Mouse (Mus musculus): ENCODE data around the gene Znhit3. TPM values are rescaled to one million over a fixed set of nuclear protein-coding genes. Genes with fewer than 3 reads are reported as not detected.

The Znhit3 gene
- polyA plus RNA-seq, 1 experiment from 2014 or later = 44.7 TPM

- H3K4me3 ChIP-seq (ENCODE audit: low read depth, low read length) = no peak overlapping the region
- H3K27ac ChIP-seq (ENCODE audit: low read depth, low read length) = no peak overlapping the region
- no peaks in the 10 kb centered on the region for H3K4me1 ChIP-seq (ENCODE audit: control insufficient read depth, insufficient read depth, low read length)
- H3K36me3 ChIP-seq (ENCODE audit: control insufficient read depth, insufficient read depth, low read length) = peaks cover 31% of the 10 kb centered on the region
- WGBS (ENCODE audit: insufficient replicate concordance) = 91% methylated on average over 8 of the region's 8 CpGs
- no peaks in the 10 kb centered on the region for H3K27me3 ChIP-seq (ENCODE audit: control insufficient read depth, insufficient read depth, low read length)
- H3K9ac ChIP-seq (ENCODE audit: low read depth, low read length) = no peak overlapping the region
- H3K4me2 ChIP-seq = no peak overlapping the region
- H3K9me3 ChIP-seq (replicated peaks; ENCODE audit: control insufficient read depth, low read length) = no peaks in the 10 kb centered on the region
- ATAC-seq (replicated peaks; ENCODE audit: insufficient number of reproducible peaks, low FRiP score, low TSS enrichment) = no peak
These were observed 28.1 kb downstream of the Znhit3 start for GRCm38 (mm10) chr11:84888025-84888424.

- no peaks in the 10 kb centered on the region for H3K4me1 ChIP-seq (ENCODE audit: control insufficient read depth, insufficient read depth, low read length)
- 85% methylated on average over 11 of the region's 11 CpGs for WGBS (ENCODE audit: insufficient replicate concordance)
- no peak overlapping the region for H3K9ac ChIP-seq (ENCODE audit: low read depth, low read length)
- no peaks in the 10 kb centered on the region for H3K27me3 ChIP-seq (ENCODE audit: control insufficient read depth, insufficient read depth, low read length)
- H3K36me3 ChIP-seq (ENCODE audit: control insufficient read depth, insufficient read depth, low read length) = peaks cover 31% of the 10 kb centered on the region
- no peak overlapping the region for H3K4me2 ChIP-seq
- no peak overlapping the region for H3K4me3 ChIP-seq (ENCODE audit: low read depth, low read length)
- H3K27ac ChIP-seq (ENCODE audit: low read depth, low read length) = no peak overlapping the region
- ATAC-seq (replicated peaks; ENCODE audit: insufficient number of reproducible peaks, low FRiP score, low TSS enrichment) = no peak
- H3K9me3 ChIP-seq (replicated peaks; ENCODE audit: control insufficient read depth, low read length) = no peaks in the 10 kb centered on the region
These were observed 29.2 kb downstream of the Znhit3 start for GRCm38 (mm10) chr11:84886767-84887511.

GRCm38 (mm10) chr11:84886236-84886635 is 29.9 kb downstream of the Znhit3 start:
- Histone ChIP-seq H3K4me2 (no peak overlapping the region), H3K4me1 (ENCODE audit: control insufficient read depth, insufficient read depth, low read length) (peaks cover 2% of the 10 kb centered on the region), H3K4me3 (ENCODE audit: low read depth, low read length) (no peak overlapping the region), H3K36me3 (ENCODE audit: control insufficient read depth, insufficient read depth, low read length) (peaks cover 31% of the 10 kb centered on the region), H3K9ac (ENCODE audit: low read depth, low read length) (no peak overlapping the region), H3K27ac (ENCODE audit: low read depth, low read length) (no peak overlapping the region), H3K9me3 (replicated peaks; ENCODE audit: control insufficient read depth, low read length) (no peaks in the 10 kb centered on the region), H3K27me3 (ENCODE audit: control insufficient read depth, insufficient read depth, low read length) (no peaks in the 10 kb centered on the region)
- 87% methylated on average over 5 of the region's 5 CpGs for WGBS (ENCODE audit: insufficient replicate concordance)
- no peak for ATAC-seq (replicated peaks; ENCODE audit: insufficient number of reproducible peaks, low FRiP score, low TSS enrichment)

GRCm38 (mm10) chr11:84885238-84885637 is 30.9 kb downstream of the Znhit3 start:
- no peak overlapping the region for H3K27ac ChIP-seq (ENCODE audit: low read depth, low read length)
- H3K4me2 ChIP-seq = no peak overlapping the region
- no peak for ATAC-seq (replicated peaks; ENCODE audit: insufficient number of reproducible peaks, low FRiP score, low TSS enrichment)
- WGBS (ENCODE audit: insufficient replicate concordance) = 85% methylated on average over 4 of the region's 4 CpGs
- peaks cover 31% of the 10 kb centered on the region for H3K36me3 ChIP-seq (ENCODE audit: control insufficient read depth, insufficient read depth, low read length)
- no peak overlapping the region for H3K9ac ChIP-seq (ENCODE audit: low read depth, low read length)
- H3K4me1 ChIP-seq (ENCODE audit: control insufficient read depth, insufficient read depth, low read length) = peaks cover 6% of the 10 kb centered on the region
- no peaks in the 10 kb centered on the region for H3K9me3 ChIP-seq (replicated peaks; ENCODE audit: control insufficient read depth, low read length)
- H3K27me3 ChIP-seq (ENCODE audit: control insufficient read depth, insufficient read depth, low read length) = no peaks in the 10 kb centered on the region
- H3K4me3 ChIP-seq (ENCODE audit: low read depth, low read length) = no peak overlapping the region

- Histone ChIP-seq H3K4me2 (no peak overlapping the region), H3K4me3 (ENCODE audit: low read depth, low read length) (no peak overlapping the region), H3K27ac (ENCODE audit: low read depth, low read length) (no peak overlapping the region), H3K27me3 (ENCODE audit: control insufficient read depth, insufficient read depth, low read length) (no peaks in the 10 kb centered on the region), H3K9ac (ENCODE audit: low read depth, low read length) (no peak overlapping the region), H3K36me3 (ENCODE audit: control insufficient read depth, insufficient read depth, low read length) (peaks cover 22% of the 10 kb centered on the region), H3K9me3 (replicated peaks; ENCODE audit: control insufficient read depth, low read length) (no peaks in the 10 kb centered on the region), H3K4me1 (ENCODE audit: control insufficient read depth, insufficient read depth, low read length) (peaks cover 6% of the 10 kb centered on the region)
- ATAC-seq (replicated peaks; ENCODE audit: insufficient number of reproducible peaks, low FRiP score, low TSS enrichment) = no peak
- 90% methylated on average over 7 of the region's 7 CpGs for WGBS (ENCODE audit: insufficient replicate concordance)
These were observed 33.8 kb downstream of the Znhit3 start for GRCm38 (mm10) chr11:84882346-84882745.

- Histone ChIP-seq H3K9me3 (replicated peaks; ENCODE audit: control insufficient read depth, low read length) (no peaks in the 10 kb centered on the region), H3K36me3 (ENCODE audit: control insufficient read depth, insufficient read depth, low read length) (peaks cover 17% of the 10 kb centered on the region), H3K4me2 (peak overlapping the region; percentile 65), H3K27ac (ENCODE audit: low read depth, low read length) (peak overlapping the region; percentile 95), H3K27me3 (ENCODE audit: control insufficient read depth, insufficient read depth, low read length) (no peaks in the 10 kb centered on the region), H3K4me1 (ENCODE audit: control insufficient read depth, insufficient read depth, low read length) (peaks cover 6% of the 10 kb centered on the region), H3K4me3 (ENCODE audit: low read depth, low read length) (peak overlapping the region; percentile 88), H3K9ac (ENCODE audit: low read depth, low read length) (peak overlapping the region; percentile 97)
- 57% methylated on average over 9 of the region's 9 CpGs for WGBS (ENCODE audit: insufficient replicate concordance)
- ATAC-seq (replicated peaks; ENCODE audit: insufficient number of reproducible peaks, low FRiP score, low TSS enrichment) = no peak
These were observed 35.2 kb downstream of the Znhit3 start for GRCm38 (mm10) chr11:84880971-84881370.

- Histone ChIP-seq H3K27ac (ENCODE audit: low read depth, low read length) (peak overlapping the region; percentile 95), H3K4me1 (ENCODE audit: control insufficient read depth, insufficient read depth, low read length) (peaks cover 6% of the 10 kb centered on the region), H3K36me3 (ENCODE audit: control insufficient read depth, insufficient read depth, low read length) (peaks cover 14% of the 10 kb centered on the region), H3K9ac (ENCODE audit: low read depth, low read length) (peak overlapping the region; percentile 97), H3K4me2 (peak overlapping the region; percentile 65), H3K9me3 (replicated peaks; ENCODE audit: control insufficient read depth, low read length) (no peaks in the 10 kb centered on the region), H3K4me3 (ENCODE audit: low read depth, low read length) (peak overlapping the region; percentile 88), H3K27me3 (ENCODE audit: control insufficient read depth, insufficient read depth, low read length) (no peaks in the 10 kb centered on the region)
- WGBS (ENCODE audit: insufficient replicate concordance) = under 1% methylated on average over 24 of the region's 24 CpGs
- ATAC-seq (replicated peaks; ENCODE audit: insufficient number of reproducible peaks, low FRiP score, low TSS enrichment) = peak; percentile 58
These were observed 35.7 kb downstream of the Znhit3 start for GRCm38 (mm10) chr11:84880465-84880961.

GRCm38 (mm10) chr11:84879772-84880464 is 36.2 kb downstream of the Znhit3 start, which contains the start of the genes Myo19 and Pigw:
TSS of gene Myo19 (plus strand) at chr11:84880148.
TSS of gene Pigw (minus strand) at chr11:84880285.
- H3K9ac ChIP-seq (ENCODE audit: low read depth, low read length) = peak within 1 kb of the TSS; percentile 97
- H3K27ac ChIP-seq (ENCODE audit: low read depth, low read length) = peak within 1 kb of the TSS; percentile 95
- H3K27me3 ChIP-seq (ENCODE audit: control insufficient read depth, insufficient read depth, low read length) = no peaks in the 10 kb centered on the region
- H3K4me1 ChIP-seq (ENCODE audit: control insufficient read depth, insufficient read depth, low read length) = peaks cover 6% of the 10 kb centered on the region
- no peaks in the 10 kb centered on the region for H3K9me3 ChIP-seq (replicated peaks; ENCODE audit: control insufficient read depth, low read length)
- peak within 1 kb of the TSS; percentile 88 for H3K4me3 ChIP-seq (ENCODE audit: low read depth, low read length)
- under 1% methylated on average over 79 of the region's 81 CpGs for WGBS (ENCODE audit: insufficient replicate concordance)
- peaks cover 9% of the 10 kb centered on the region; the same call in 1 of the 2 replicates for H3K36me3 ChIP-seq (ENCODE audit: control insufficient read depth, insufficient read depth, low read length)
- peak; percentile 95 for ATAC-seq (replicated peaks; ENCODE audit: insufficient number of reproducible peaks, low FRiP score, low TSS enrichment)
- H3K4me2 ChIP-seq = peak within 1 kb of the TSS; percentile 65

Data from heart, embryonic 11.5 days (tissue).